Mouse (Mus musculus): ENCODE measurements at regions not wholly inside any gene's neighbourhood (a gene's known extent, or its start where the extent isn't known, plus 50 kb on each side); places are given as distances from the start of the nearest gene placed in this dataset.

DNA sequence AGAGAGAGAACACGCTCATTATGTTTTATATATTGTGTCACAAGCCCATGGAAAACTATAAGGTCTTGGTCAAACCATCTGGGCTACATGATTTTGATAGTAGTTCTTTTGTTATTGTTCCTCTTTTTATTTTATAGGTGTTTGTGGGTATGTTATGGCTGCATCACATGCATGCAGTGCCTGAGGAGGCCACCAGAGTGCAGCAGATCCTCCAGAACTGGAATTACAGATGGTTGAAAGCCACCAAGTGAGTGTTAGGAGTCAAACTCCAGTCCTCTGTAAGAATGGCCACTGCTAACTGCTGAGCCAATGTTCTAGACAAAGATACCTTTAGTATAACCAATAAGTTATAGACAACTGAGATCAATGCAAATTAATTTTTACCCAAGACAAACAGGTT is 435.9 kb upstream of the Dmac1 start:
- TF ChIP-seq POLR2A (IDR thresholded peaks at IDR 0.05; ENCODE audit: extremely low read depth, insufficient read depth, low read length) (no peak), CTCF (IDR thresholded peaks at IDR 0.05; ENCODE audit: low read depth, low read length) (peak; percentile 40; the same call in 1 of the 2 replicates)

Data from liver, adult 2 months (tissue).